Mouse (Mus musculus) ovary, adult 18-20 months (tissue): ENCODE measurements at regions not wholly inside any gene's neighbourhood (a gene's known extent, or its start where the extent isn't known, plus 50 kb on each side); places are given as distances from the start of the nearest gene placed in this dataset.
A peak's percentile ranks its signal among the peaks of the same experiment; 100 is the strongest.

ENCODE experiments used
- DNase-seq: peaks from one replicate; pipeline ENCODE4 v3.0.0; 2022; ENCODE audit warnings: low spot score, mixed read lengths

- no peak for DNase-seq
Observed at GRCm38 (mm10) chr10:97078022-97078473, 401.4 kb upstream of the Dcn start.

GRCm38 (mm10) chr10:97079575-97079974 is 399.8 kb upstream of the Dcn start:
- no peak for DNase-seq

- DNase-seq: no peak
Observed at GRCm38 (mm10) chr10:97087286-97087685, 392.1 kb upstream of the Dcn start.

- no peak for DNase-seq
Observed at GRCm38 (mm10) chr10:97090254-97090653, 389.2 kb upstream of the Dcn start.

GRCm38 (mm10) chr10:97093886-97094285 is 385.5 kb upstream of the Dcn start:
- DNase-seq: no peak

- no peak for DNase-seq
Observed at GRCm38 (mm10) chr10:97114501-97114900, 364.9 kb upstream of the Dcn start.

- DNase-seq: no peak
Observed at GRCm38 (mm10) chr10:97122693-97123092, 356.7 kb upstream of the Dcn start.

- no peak for DNase-seq
Observed at GRCm38 (mm10) chr10:97141561-97141960, 337.8 kb upstream of the Dcn start.

- no peak for DNase-seq
Observed at GRCm38 (mm10) chr10:97158561-97159395, 320.6 kb upstream of the Dcn start.

- no peak for DNase-seq
Observed at GRCm38 (mm10) chr10:97159396-97159760, 320.0 kb upstream of the Dcn start.

- no peak for DNase-seq
Observed at GRCm38 (mm10) chr10:97159831-97160575, 319.4 kb upstream of the Dcn start.

- no peak for DNase-seq
Observed at GRCm38 (mm10) chr10:97160892-97161291, 318.5 kb upstream of the Dcn start.

GRCm38 (mm10) chr10:97178468-97178867 is 300.9 kb upstream of the Dcn start:
- no peak for DNase-seq

GRCm38 (mm10) chr10:97189696-97190095 is 289.7 kb upstream of the Dcn start:
- no peak for DNase-seq

GRCm38 (mm10) chr10:97211238-97211695 is 268.1 kb upstream of the Dcn start:
- DNase-seq: no peak

GRCm38 (mm10) chr10:97211785-97212398 is 267.5 kb upstream of the Dcn start:
- DNase-seq: no peak

GRCm38 (mm10) chr10:97219474-97219873 is 259.9 kb upstream of the Dcn start:
- DNase-seq: peak; percentile 70

GRCm38 (mm10) chr10:97220431-97220830 is 259.0 kb upstream of the Dcn start:
- DNase-seq: no peak

GRCm38 (mm10) chr10:97235631-97236030 is 243.8 kb upstream of the Dcn start:
- no peak for DNase-seq

GRCm38 (mm10) chr10:97241476-97241875 is 237.9 kb upstream of the Dcn start:
- no peak for DNase-seq

- DNase-seq: no peak
Observed at GRCm38 (mm10) chr10:97245674-97246073, 233.7 kb upstream of the Dcn start.

- no peak for DNase-seq
Observed at GRCm38 (mm10) chr10:97248522-97248921, 230.9 kb upstream of the Dcn start.

- no peak for DNase-seq
Observed at GRCm38 (mm10) chr10:97249760-97250159, 229.6 kb upstream of the Dcn start.
